ENCODE assay signal across 8 mouse cellular contexts in the genomic region with DNA sequence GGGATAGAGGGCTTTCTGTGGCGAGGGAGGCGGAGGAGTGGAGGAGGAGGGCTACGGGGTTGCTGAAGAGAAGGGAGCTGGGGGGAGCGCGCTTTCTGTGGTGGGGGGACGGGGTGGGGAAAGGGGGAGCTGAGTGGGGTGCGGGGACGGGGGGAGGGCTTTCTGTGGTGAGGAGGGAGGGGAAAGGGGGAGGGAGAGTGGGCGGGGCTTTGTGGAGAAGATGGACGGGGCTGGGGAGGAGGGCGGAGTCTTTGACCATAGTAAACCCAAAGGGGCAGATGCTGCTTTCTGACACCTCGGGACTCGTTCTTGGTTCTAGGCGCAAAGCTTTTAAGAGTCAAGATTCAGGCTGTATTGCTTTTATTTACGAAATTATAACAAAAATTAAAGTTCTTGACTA. TPM values are rescaled to one million over a fixed set of nuclear protein-coding genes. Genes with fewer than 3 reads are reported as not detected.
DNase-seq lines count a peak whose midpoint lies in the region; ATAC-seq and TF ChIP-seq lines count a peak whose summit lies in the region.

No protein-coding gene starts in this region.

- DNase-seq in frontal cortex, postnatal 25 days (ENCODE audit: low spot score in 2 of 2), result peak; percentile 18 to 20
- DNase-seq in adrenal gland, postnatal 14 days, result peak; percentile 86
- peak; percentile 82 for DNase-seq in embryonic facial prominence, embryonic 14.5 days (ENCODE audit: low spot score)
- DNase-seq in left cerebral cortex, adult 2 months (ENCODE audit: extremely low spot score in 1 of 2, low spot score in 2 of 2), result peak; percentile 42 to 49
- peak; percentile 75 for DNase-seq in lung, postnatal 36 days
- DNase-seq in right cerebral cortex, postnatal 4 days, result peak; percentile 77

- H3K4me2 ChIP-seq in embryonic facial prominence, embryonic 14.5 days (ENCODE audit: low read depth, low read length), result peak overlapping the region; percentile 65
- H3K4me2 ChIP-seq in heart, embryonic 16.5 days (ENCODE audit: low read depth, low read length), result peak overlapping the region; percentile 73

- H3K27ac ChIP-seq in embryonic facial prominence, embryonic 14.5 days (replicated peaks; ENCODE audit: low read depth, low read length), result peak overlapping the region; percentile 99
- H3K27ac ChIP-seq in heart, embryonic 16.5 days (ENCODE audit: low read length), result peak overlapping the region; percentile 99
- H3K27ac ChIP-seq in left cerebral cortex, adult 2 months, result peak overlapping the region; percentile 86

- intact Hi-C loops in left cerebral cortex, adult 2 months (cut with DNase I), result loop anchor here (1.0 to 10.0 kb wide), 6 partner anchors 53 to 377 kb away; a partner anchor contains a TSS

- H3K4me1 ChIP-seq in embryonic facial prominence, embryonic 14.5 days (ENCODE audit: control insufficient read depth, insufficient read depth, low read length), result peaks cover 20% of the 10 kb centered on the region
- peaks cover 22% of the 10 kb centered on the region for H3K4me1 ChIP-seq in heart, embryonic 16.5 days (ENCODE audit: control insufficient read depth, insufficient read depth, low read length)

- TF ChIP-seq CTCF in left cerebral cortex, adult 2 months (IDR thresholded peaks at IDR 0.05), result no peak

- H3K36me3 ChIP-seq in embryonic facial prominence, embryonic 14.5 days (ENCODE audit: control insufficient read depth, insufficient read depth, low read length), result peaks cover 43% of the 10 kb centered on the region
- peaks cover 28% of the 10 kb centered on the region for H3K36me3 ChIP-seq in heart, embryonic 16.5 days (ENCODE audit: control insufficient read depth, insufficient read depth)

- H3K27me3 ChIP-seq in embryonic facial prominence, embryonic 14.5 days (replicated peaks; ENCODE audit: control insufficient read depth, insufficient read depth, low read length), result no peaks in the 10 kb centered on the region
- no peaks in the 10 kb centered on the region for H3K27me3 ChIP-seq in heart, embryonic 16.5 days (ENCODE audit: control insufficient read depth, insufficient read depth, low read length)

- H3K4me3 ChIP-seq in embryonic facial prominence, embryonic 14.5 days (ENCODE audit: low read depth, low read length), result peak overlapping the region; percentile 78
- H3K4me3 ChIP-seq in heart, embryonic 16.5 days (ENCODE audit: low read length), result peak overlapping the region; percentile 96
- peak overlapping the region; percentile 85 for H3K4me3 ChIP-seq in left cerebral cortex, adult 2 months

- no peak for ATAC-seq in frontal cortex, adult (ENCODE audit: low TSS enrichment)
- no peak for ATAC-seq in embryonic facial prominence, embryonic 14.5 days (ENCODE audit: low read depth)
- no peak for ATAC-seq in heart, embryonic 16.5 days (replicated peaks; ENCODE audit: extremely low read depth, insufficient read depth, low FRiP score)

- peak overlapping the region; percentile 90 for H3K9ac ChIP-seq in embryonic facial prominence, embryonic 14.5 days (ENCODE audit: low read depth, low read length)
- H3K9ac ChIP-seq in heart, embryonic 16.5 days (ENCODE audit: low read length), result peak overlapping the region; percentile 91

- no peaks in the 10 kb centered on the region for H3K9me3 ChIP-seq in embryonic facial prominence, embryonic 14.5 days (ENCODE audit: control insufficient read depth, low read length)
- no peaks in the 10 kb centered on the region for H3K9me3 ChIP-seq in heart, embryonic 16.5 days (replicated peaks; ENCODE audit: control insufficient read depth, low read length)

- 2% methylated on average over 14 of the region's 15 CpGs for WGBS in embryonic facial prominence, embryonic 14.5 days
- 2% methylated on average over 14 of the region's 15 CpGs for WGBS in heart, embryonic 16.5 days

RNA-seq across cellular contexts. Expression of a gene that starts 0.4 kb away (rescaled TPM):
- total RNA-seq in adrenal gland, postnatal 14 days (2021), result 90.3 and 102 TPM in 2 replicates
- 309 and 317 TPM in 2 replicates for polyA plus RNA-seq in embryonic facial prominence, embryonic 14.5 days (2014; fragmentation: Nextera tagmentation; extraction: Ambion mirVana)
- 153 and 227 TPM in 2 replicates for polyA plus RNA-seq in heart, embryonic 16.5 days (2015; fragmentation: Nextera tagmentation; extraction: Ambion mirVana)
- 10 to 100 TPM; 87.4 to 88.6 TPM for total RNA-seq in left cerebral cortex, adult 2 months (2021)

RNA-seq across cellular contexts. Expression of a gene that starts 40.0 kb away (rescaled TPM):
- total RNA-seq in adrenal gland, postnatal 14 days (2021), result 0.22 and 0.71 TPM in 2 replicates
- polyA plus RNA-seq in embryonic facial prominence, embryonic 14.5 days (2014; fragmentation: Nextera tagmentation; extraction: Ambion mirVana), result 21.6 TPM in 2 replicates
- 0.76 and 0.93 TPM in 2 replicates for polyA plus RNA-seq in heart, embryonic 16.5 days (2015; fragmentation: Nextera tagmentation; extraction: Ambion mirVana)
- total RNA-seq in left cerebral cortex, adult 2 months (2021), result under 1 TPM; 0.20 to 0.35 TPM

Comparison
In these comparisons a context has a peak if more than half of its experiments do, and no peak if none do; other contexts are left out.
1. DNase-seq: peak in every context shown above with its lines; median percentile 86 in adrenal gland, postnatal 14 days; 82 in embryonic facial prominence, embryonic 14.5 days; 77 in right cerebral cortex, postnatal 4 days; 75 in lung, postnatal 36 days; 46 in left cerebral cortex, adult 2 months; 19 in frontal cortex, postnatal 25 days.